Mouse (Mus musculus): ENCODE measurements around the gene Smad3.
A peak's percentile ranks its signal among the peaks of the same experiment; 100 is the strongest.

Gene Smad3

GRCm38 (mm10) chr9:63697606-63698005, 60.2 kb downstream of the Smad3 start:
- no peak for DNase-seq

DNA sequence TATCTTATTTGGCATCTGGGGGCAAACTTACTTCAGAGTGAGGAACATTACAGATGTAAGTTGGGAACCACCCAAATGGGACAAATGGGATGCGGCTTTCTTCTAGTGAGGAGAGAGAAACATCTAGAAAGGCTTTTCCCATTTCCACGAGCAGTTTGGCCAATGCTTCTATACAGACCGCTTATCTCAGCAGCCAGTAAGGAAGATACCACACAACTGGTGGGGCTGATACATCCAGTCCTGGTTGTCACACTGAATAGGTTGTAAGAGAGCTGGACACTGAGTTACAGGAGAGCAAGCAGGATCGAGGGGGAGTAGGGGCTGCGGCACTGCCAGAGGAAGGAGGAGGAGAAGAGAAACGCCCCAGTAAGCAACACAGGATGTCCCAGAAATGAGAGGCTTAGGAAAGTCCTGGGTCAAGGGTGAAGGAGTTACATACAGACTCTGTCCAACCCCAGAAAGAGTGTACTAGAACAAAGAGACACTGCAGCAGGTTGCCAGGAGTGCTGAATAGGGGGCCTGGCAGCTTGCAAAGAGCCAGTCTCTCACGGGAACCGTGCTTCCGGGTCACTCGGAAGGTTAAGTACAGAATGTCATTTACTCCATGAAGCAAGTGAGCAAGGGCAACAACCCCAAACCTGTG, 61.2 kb downstream of the Smad3 start:
- DNase-seq, result no peak

DNA sequence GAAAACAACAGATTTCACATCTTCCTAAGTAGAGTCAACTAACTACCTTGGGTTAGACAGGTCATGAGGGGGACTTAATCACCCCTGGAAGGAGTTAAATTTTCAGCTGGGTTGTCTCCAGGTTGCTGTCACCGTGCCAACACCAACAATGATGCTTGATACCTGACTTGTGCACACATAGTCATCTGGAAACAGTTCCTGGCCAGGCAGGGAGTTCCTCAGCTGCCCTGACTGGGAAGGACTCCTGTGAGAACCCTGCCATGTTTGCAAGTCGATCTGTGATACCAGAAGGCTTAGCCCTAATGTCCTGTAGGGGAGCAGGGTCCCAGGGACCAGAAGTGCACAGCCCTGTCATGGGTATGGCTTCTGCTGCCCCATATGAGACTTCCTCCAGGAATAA, 65.8 kb downstream of the Smad3 start:
- DNase-seq, result no peak

GRCm38 (mm10) chr9:63690511-63690910, 67.3 kb downstream of the Smad3 start:
- no peak for DNase-seq

DNA sequence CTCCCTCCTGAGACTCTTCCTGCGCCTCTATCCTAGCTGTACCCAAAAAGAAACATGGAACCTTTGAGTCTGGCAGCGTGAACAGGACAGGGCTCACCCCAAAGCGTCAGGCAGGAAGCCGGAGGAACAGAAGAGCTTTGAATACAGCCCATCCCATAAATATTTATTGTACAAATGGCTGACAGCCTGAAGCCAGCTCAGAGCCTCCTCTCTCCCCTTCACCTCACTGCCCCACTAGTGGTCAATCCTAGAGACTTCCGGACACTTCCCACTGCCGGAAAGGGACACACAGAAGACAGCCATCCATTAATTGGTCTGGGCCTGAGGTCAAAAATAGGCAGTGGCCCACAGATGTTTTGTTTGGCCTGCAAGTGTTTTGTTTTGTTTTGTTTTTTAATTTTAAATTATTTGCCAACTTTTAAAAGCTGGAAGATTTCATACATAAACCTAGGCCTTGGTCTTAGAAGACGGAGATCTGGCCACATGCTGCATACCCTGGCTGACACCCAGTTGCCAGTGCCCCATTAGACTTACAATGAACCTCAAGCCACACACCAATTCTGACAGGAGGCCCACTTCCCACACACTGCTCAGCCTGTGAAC, 70.3 kb downstream of the Smad3 start:
- no peak for DNase-seq

DNA sequence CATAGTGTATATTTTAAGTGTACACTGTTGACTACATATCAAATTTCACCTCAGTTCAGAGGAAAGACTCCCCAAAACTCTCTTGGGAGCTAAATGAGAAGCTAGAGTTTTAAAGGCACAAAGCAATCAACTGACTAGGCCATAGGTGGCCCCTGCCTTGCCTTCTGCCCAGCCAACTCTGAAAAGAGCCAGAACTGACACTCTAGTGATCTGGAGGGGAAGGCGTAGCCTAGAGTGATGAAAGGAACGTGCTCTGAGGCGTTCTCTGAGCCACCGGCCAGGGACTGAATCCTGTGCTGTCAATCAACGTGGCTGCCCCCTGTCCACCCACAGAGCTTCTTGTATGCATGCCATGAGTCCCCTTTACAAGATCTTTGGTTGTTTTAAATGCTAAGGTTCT, 72.4 kb downstream of the Smad3 start:
- DNase-seq, result no peak

DNA sequence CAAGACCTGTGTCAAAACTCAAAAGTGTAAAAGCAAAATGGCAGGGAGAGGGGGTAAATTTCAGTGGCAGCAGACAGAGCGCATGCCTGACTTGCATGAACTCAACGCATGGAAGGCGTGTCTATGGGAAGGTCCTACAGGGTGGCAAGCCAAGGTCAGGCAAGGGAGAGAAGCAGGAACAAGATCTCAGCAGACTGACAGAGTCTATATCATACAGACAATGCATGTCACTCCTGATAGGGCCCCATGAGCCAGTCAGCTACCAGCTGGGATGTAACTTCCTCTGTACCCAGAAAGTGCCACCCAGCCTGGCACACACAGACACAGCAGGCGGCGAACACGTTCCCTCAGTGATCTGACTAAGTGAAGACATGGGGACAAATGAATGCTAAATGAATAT, 73.5 kb downstream of the Smad3 start:
- no peak for DNase-seq

GRCm38 (mm10) chr9:63682943-63683342, 74.9 kb downstream of the Smad3 start:
- DNase-seq, result no peak

DNA sequence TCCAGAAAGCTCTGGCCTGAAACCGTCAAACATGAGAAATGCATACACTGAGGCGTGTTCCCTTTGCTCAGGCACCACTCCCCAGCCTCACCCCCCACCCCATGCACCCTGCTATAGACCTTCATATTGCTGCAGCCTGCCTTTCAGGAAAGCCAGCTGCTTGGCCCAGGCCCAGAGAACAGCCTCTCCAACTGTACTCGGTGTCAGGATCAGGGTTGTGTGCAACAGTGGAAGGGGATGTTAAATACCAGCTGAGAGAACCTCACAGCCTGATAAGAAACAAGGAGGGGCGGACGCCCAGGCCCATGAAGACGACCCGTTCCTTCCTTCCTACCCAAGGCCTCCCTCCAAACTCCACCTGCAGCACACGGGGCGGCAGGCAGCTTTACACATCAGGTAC, 75.5 kb downstream of the Smad3 start:
- no peak for DNase-seq

- no peak for DNase-seq
Measured at GRCm38 (mm10) chr9:63678076-63678475, 79.7 kb downstream of the Smad3 start.

GRCm38 (mm10) chr9:63677621-63678020, 80.2 kb downstream of the Smad3 start:
- DNase-seq, result no peak

- DNase-seq, result no peak
Measured at GRCm38 (mm10) chr9:63674613-63675012, 83.2 kb downstream of the Smad3 start.

GRCm38 (mm10) chr9:63673494-63673805, 84.3 kb downstream of the Smad3 start:
- no peak for DNase-seq

GRCm38 (mm10) chr9:63672797-63673493, 84.8 kb downstream of the Smad3 start:
- DNase-seq, result no peak

GRCm38 (mm10) chr9:63669816-63670215, 88.0 kb downstream of the Smad3 start:
- DNase-seq, result no peak

DNA sequence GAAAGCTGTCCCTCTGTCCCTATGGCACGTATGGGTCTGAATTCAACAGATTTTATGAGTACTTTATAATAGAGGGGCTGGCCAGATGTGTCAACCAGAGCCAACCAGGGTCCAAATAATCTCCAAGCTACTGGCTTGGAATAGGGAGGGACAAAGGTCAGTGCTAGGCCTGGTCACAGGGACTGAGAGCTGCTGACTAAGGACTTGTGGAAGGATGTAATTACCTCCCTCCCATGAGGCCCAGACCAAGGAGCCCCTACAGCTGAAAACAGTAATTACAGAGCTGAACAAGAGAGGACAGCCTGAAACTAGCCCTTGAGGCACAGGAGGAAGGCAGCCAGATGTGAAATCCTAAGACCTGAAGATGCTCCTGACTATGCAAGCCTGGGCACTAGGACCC, 89.2 kb downstream of the Smad3 start:
- DNase-seq, result no peak

DNA sequence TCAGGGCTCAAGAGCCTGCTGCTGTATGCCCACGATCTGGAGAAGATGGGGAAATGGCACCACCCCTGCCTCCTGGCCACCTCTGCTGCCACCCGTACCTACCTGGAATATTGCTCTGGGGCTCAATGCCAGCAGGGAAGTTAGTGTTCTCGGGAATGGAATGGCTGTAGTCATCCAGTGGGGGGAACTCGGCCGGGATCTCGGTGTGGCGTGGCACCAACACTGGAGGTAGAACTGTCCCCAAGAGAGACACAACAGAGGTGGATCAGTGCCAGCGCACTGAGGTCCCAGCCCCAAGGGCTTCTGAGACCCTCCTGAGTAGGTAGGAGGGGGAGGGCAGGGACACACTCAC, 90.4 kb downstream of the Smad3 start:
- DNase-seq, result no peak

DNA sequence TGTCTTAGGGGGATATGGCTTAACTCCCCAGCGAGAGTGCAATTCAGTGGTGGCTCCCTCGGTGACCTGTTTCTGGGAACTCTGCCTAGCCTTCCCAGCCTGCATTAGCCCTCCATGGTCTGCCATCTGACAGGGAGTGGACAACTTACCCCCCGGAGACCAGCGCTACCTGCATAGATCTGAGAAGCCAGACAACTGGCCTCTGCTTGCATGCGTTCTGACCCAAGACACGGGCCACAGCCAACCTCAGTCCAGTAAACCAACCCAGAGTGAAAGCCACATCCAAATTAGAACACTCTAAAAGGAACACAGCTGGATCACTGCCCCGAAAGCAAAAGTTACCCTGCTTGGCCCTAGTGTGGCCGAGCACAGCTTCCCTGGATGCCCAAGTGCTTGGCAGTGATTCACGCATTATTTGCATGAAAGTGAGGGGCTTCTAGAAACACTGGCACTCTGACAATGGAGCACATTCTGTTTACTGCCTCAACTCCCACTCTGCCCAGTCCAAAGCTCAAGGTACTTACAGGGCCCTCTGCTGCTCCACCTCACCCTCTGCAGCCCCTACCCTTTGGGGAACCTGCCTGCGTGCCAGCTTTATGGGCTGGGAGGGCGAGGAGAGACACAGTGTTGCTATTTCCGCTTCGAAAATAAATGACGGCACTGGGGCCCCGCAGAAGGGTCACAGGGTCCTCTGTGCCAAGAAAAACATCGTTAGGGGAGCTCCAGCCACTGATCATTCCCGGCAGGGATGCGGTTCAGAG, 91.0 kb downstream of the Smad3 start:
- peak in 1 of 2 experiments; percentile 36 for DNase-seq

GRCm38 (mm10) chr9:63664792-63665646, 92.8 kb downstream of the Smad3 start:
- DNase-seq, result no peak

GRCm38 (mm10) chr9:63664300-63664745, 93.5 kb downstream of the Smad3 start:
- no peak for DNase-seq

GRCm38 (mm10) chr9:63663222-63663621, 94.6 kb downstream of the Smad3 start:
- no peak for DNase-seq

GRCm38 (mm10) chr9:63662759-63663158, 95.0 kb downstream of the Smad3 start:
- no peak for DNase-seq

- no peak for DNase-seq
Measured at GRCm38 (mm10) chr9:63660691-63661090, 97.1 kb downstream of the Smad3 start.
